Mouse (Mus musculus): Measurements from ENCODE around the gene Xndc1. TPM values are rescaled to one million over a fixed set of nuclear protein-coding genes. Genes with fewer than 3 reads are reported as not detected.

Gene Xndc1
- polyA plus RNA-seq, 1 experiment = not detected

GRCm38 (mm10) chr7:102099760-102100661, 34.7 kb downstream of the Xndc1 start:
- peaks cover 14% of the 10 kb centered on the region for H3K4me1 ChIP-seq (ENCODE audit: control insufficient read depth, insufficient read depth, low read length)
- H3K27ac ChIP-seq (ENCODE audit: insufficient read depth, low read depth, low read length) = no peak overlapping the region
- peak overlapping the region; percentile 20 for H3K4me3 ChIP-seq (ENCODE audit: insufficient read depth, low read depth, low read length)
- 11% methylated on average over 30 of the region's 30 CpGs for WGBS
- TF ChIP-seq POLR2A (IDR thresholded peaks at IDR 0.05; ENCODE audit: insufficient read depth, low read depth, low read length) (no peak), CTCF (IDR thresholded peaks at IDR 0.05; ENCODE audit: insufficient read depth, low read depth, low read length) (no peak)

- 76% methylated on average over 5 of the region's 5 CpGs for WGBS
- TF ChIP-seq CTCF (IDR thresholded peaks at IDR 0.05; ENCODE audit: insufficient read depth, low read depth, low read length) = no peak
- TF ChIP-seq POLR2A (IDR thresholded peaks at IDR 0.05; ENCODE audit: insufficient read depth, low read depth, low read length) = no peak
- no peak overlapping the region for H3K4me3 ChIP-seq (ENCODE audit: insufficient read depth, low read depth, low read length)
- peaks cover 14% of the 10 kb centered on the region for H3K4me1 ChIP-seq (ENCODE audit: control insufficient read depth, insufficient read depth, low read length)
- no peak overlapping the region for H3K27ac ChIP-seq (ENCODE audit: insufficient read depth, low read depth, low read length)
These were observed 35.6 kb downstream of the Xndc1 start for GRCm38 (mm10) chr7:102100868-102101267.

GRCm38 (mm10) chr7:102101487-102101886, 36.2 kb downstream of the Xndc1 start, which contains the start of gene Art1:
Gene Art1, plus strand, starts transcription at chr7:102101743.
- no peak within 1 kb of the TSS for H3K4me3 ChIP-seq (ENCODE audit: insufficient read depth, low read depth, low read length)
- peaks cover 14% of the 10 kb centered on the region for H3K4me1 ChIP-seq (ENCODE audit: control insufficient read depth, insufficient read depth, low read length)
- H3K27ac ChIP-seq (ENCODE audit: insufficient read depth, low read depth, low read length) = no peak within 1 kb of the TSS
- TF ChIP-seq POLR2A (IDR thresholded peaks at IDR 0.05; ENCODE audit: insufficient read depth, low read depth, low read length) (no peak), CTCF (IDR thresholded peaks at IDR 0.05; ENCODE audit: insufficient read depth, low read depth, low read length) (no peak)
- WGBS = 82% methylated on average over 5 of the region's 5 CpGs

- TF ChIP-seq POLR2A (IDR thresholded peaks at IDR 0.05; ENCODE audit: insufficient read depth, low read depth, low read length) = no peak
- no peak for TF ChIP-seq CTCF (IDR thresholded peaks at IDR 0.05; ENCODE audit: insufficient read depth, low read depth, low read length)
- Histone ChIP-seq H3K27ac (ENCODE audit: insufficient read depth, low read depth, low read length) (no peak overlapping the region), H3K4me1 (ENCODE audit: control insufficient read depth, insufficient read depth, low read length) (peaks cover 21% of the 10 kb centered on the region), H3K4me3 (ENCODE audit: insufficient read depth, low read depth, low read length) (no peak overlapping the region)
- WGBS = 71% methylated on average over 8 of the region's 8 CpGs
These were observed 36.9 kb downstream of the Xndc1 start for GRCm38 (mm10) chr7:102102241-102102640.

- TF ChIP-seq CTCF (IDR thresholded peaks at IDR 0.05; ENCODE audit: insufficient read depth, low read depth, low read length) (no peak), POLR2A (IDR thresholded peaks at IDR 0.05; ENCODE audit: insufficient read depth, low read depth, low read length) (no peak)
- 68% methylated on average over 6 of the region's 6 CpGs for WGBS
- no peak overlapping the region for H3K4me3 ChIP-seq (ENCODE audit: insufficient read depth, low read depth, low read length)
- peaks cover 21% of the 10 kb centered on the region for H3K4me1 ChIP-seq (ENCODE audit: control insufficient read depth, insufficient read depth, low read length)
- no peak overlapping the region for H3K27ac ChIP-seq (ENCODE audit: insufficient read depth, low read depth, low read length)
These were observed 37.4 kb downstream of the Xndc1 start for GRCm38 (mm10) chr7:102102696-102103095.

GRCm38 (mm10) chr7:102103555-102103954, 38.2 kb downstream of the Xndc1 start:
- Histone ChIP-seq H3K4me3 (ENCODE audit: insufficient read depth, low read depth, low read length) (no peak overlapping the region), H3K4me1 (ENCODE audit: control insufficient read depth, insufficient read depth, low read length) (peaks cover 21% of the 10 kb centered on the region), H3K27ac (ENCODE audit: insufficient read depth, low read depth, low read length) (no peak overlapping the region)
- no peak for TF ChIP-seq CTCF (IDR thresholded peaks at IDR 0.05; ENCODE audit: insufficient read depth, low read depth, low read length)
- TF ChIP-seq POLR2A (IDR thresholded peaks at IDR 0.05; ENCODE audit: insufficient read depth, low read depth, low read length) = no peak
- WGBS = 84% methylated on average over 2 of the region's 2 CpGs

GRCm38 (mm10) chr7:102104126-102104525, 38.8 kb downstream of the Xndc1 start:
- Histone ChIP-seq H3K4me1 (ENCODE audit: control insufficient read depth, insufficient read depth, low read length) (peaks cover 21% of the 10 kb centered on the region), H3K4me3 (ENCODE audit: insufficient read depth, low read depth, low read length) (no peak overlapping the region), H3K27ac (ENCODE audit: insufficient read depth, low read depth, low read length) (no peak overlapping the region)
- TF ChIP-seq CTCF (IDR thresholded peaks at IDR 0.05; ENCODE audit: insufficient read depth, low read depth, low read length) (no peak), POLR2A (IDR thresholded peaks at IDR 0.05; ENCODE audit: insufficient read depth, low read depth, low read length) (no peak)
- 72% methylated on average over 5 of the region's 5 CpGs for WGBS

- Histone ChIP-seq H3K4me1 (ENCODE audit: control insufficient read depth, insufficient read depth, low read length) (peaks cover 7% of the 10 kb centered on the region), H3K4me3 (ENCODE audit: insufficient read depth, low read depth, low read length) (0 out of 2 replicates have a peak overlapping the region, but pooled peaks have one; percentile 3), H3K27ac (ENCODE audit: insufficient read depth, low read depth, low read length) (no peak overlapping the region)
- TF ChIP-seq CTCF (IDR thresholded peaks at IDR 0.05; ENCODE audit: insufficient read depth, low read depth, low read length) = no peak
- no peak for TF ChIP-seq POLR2A (IDR thresholded peaks at IDR 0.05; ENCODE audit: insufficient read depth, low read depth, low read length)
- WGBS = 30% methylated on average over 23 of the region's 23 CpGs
These were observed 41.4 kb downstream of the Xndc1 start for GRCm38 (mm10) chr7:102106700-102107141.

- 86% methylated on average over 1 of the region's 1 CpGs for WGBS
- Histone ChIP-seq H3K4me3 (ENCODE audit: insufficient read depth, low read depth, low read length) (no peak overlapping the region), H3K4me1 (ENCODE audit: control insufficient read depth, insufficient read depth, low read length) (peaks cover 10% of the 10 kb centered on the region), H3K27ac (ENCODE audit: insufficient read depth, low read depth, low read length) (no peak overlapping the region)
- TF ChIP-seq POLR2A (IDR thresholded peaks at IDR 0.05; ENCODE audit: insufficient read depth, low read depth, low read length) = no peak
- TF ChIP-seq CTCF (IDR thresholded peaks at IDR 0.05; ENCODE audit: insufficient read depth, low read depth, low read length) = no peak
These were observed 42.9 kb downstream of the Xndc1 start for GRCm38 (mm10) chr7:102108206-102108605.
